Mouse (Mus musculus) layer of hippocampus, adult 18-20 months (tissue): ENCODE measurements around the gene Rasl2-9. TPM values are rescaled to one million over a fixed set of nuclear protein-coding genes. Genes with fewer than 3 reads are reported as not detected.
"Not testable (repeated sequence)": the region's sequence is repeated elsewhere in the genome, so short reads cannot be mapped to it uniquely, and the experiment has no call there.

Experiments
- DNase-seq, 2 experiments: peaks; one replicate each; pipeline ENCODE4 v3.0.0; 2022; ENCODE audit warnings: low spot score in 2 of 2
- microRNA-seq, 2 experiments: library from miRNA; unstranded; fragments of <30 nt; microRNA quantifications; one replicate each; pipeline ENCODE4 v1.2.0; 2021
- total RNA-seq, 2 experiments: library from RNA; stranded (reverse); gene quantifications; 2 replicates each; pipeline ENCODE4 v1.2.3; 2021

Rasl2-9 gene
- total RNA-seq, 2 experiments from 2014 or later = not detected

- peak in 1 of 2 experiments; percentile 50 for DNase-seq
Observed at GRCm38 (mm10) chr7:5081241-5081640, 44.5 kb downstream of the Rasl2-9 start.

- no peak for DNase-seq
Observed at GRCm38 (mm10) chr7:5080815-5081214, 44.9 kb downstream of the Rasl2-9 start.

- peak; percentile 97 for DNase-seq
Observed at GRCm38 (mm10) chr7:5080010-5080751, 45.6 kb downstream of the Rasl2-9 start, which contains the start of gene Epn1. Epn1 (plus strand) TSS chr7:5080235.

GRCm38 (mm10) chr7:5079365-5080009 lies 46.3 kb downstream of the Rasl2-9 start:
- DNase-seq = not testable (repeated sequence)

GRCm38 (mm10) chr7:5076931-5077330 lies 48.8 kb downstream of the Rasl2-9 start:
- no peak for DNase-seq

- DNase-seq = no peak
Observed at GRCm38 (mm10) chr7:5074984-5075383, 50.8 kb downstream of the Rasl2-9 start.

Small RNA genes within 50 kb of the gene (microRNA-seq; reads per million reads assigned to microRNA genes)
- gene Gm26217 = 0 reads per million in 2 experiments

Other genes starting within 250 kb of the Rasl2-9 start
- 10 to 100 TPM; 14.9 to 15.9 TPM for gene Isoc2a, start 248.8 kb downstream of the Rasl2-9 start, total RNA-seq
- under 1 TPM in 1 of 2 experiments, not detected in 1; 0.25 TPM for gene Gm36210, start 219.4 kb downstream of the Rasl2-9 start, total RNA-seq
- 10 to 100 TPM; 13.9 to 15.1 TPM for gene Zfp628, start 210.7 kb downstream of the Rasl2-9 start, total RNA-seq
- 100 to 1,000 TPM; 114 to 119 TPM for gene Nat14, start 203.9 kb downstream of the Rasl2-9 start, total RNA-seq
- 1 to 10 TPM; 1.8 to 2.6 TPM for gene Ssc5d, start 200.2 kb downstream of the Rasl2-9 start, total RNA-seq
- under 1 TPM; 0.17 to 0.38 TPM for gene Sbk2, start 161.5 kb downstream of the Rasl2-9 start, total RNA-seq
- gene Sbk3, start 154.8 kb downstream of the Rasl2-9 start, total RNA-seq = 1 to 10 TPM in 1 of 2 experiments, under 1 TPM in 1; 0.62 to 1.0 TPM
- gene Zfp579, start 129.8 kb downstream of the Rasl2-9 start, total RNA-seq = 10 to 100 TPM; 27.2 to 34.9 TPM
- 1 to 10 TPM; 8.4 TPM for gene Zfp524, start 111.5 kb downstream of the Rasl2-9 start, total RNA-seq
- gene Fiz1, start 111.3 kb downstream of the Rasl2-9 start, total RNA-seq = 10 to 100 TPM; 20.8 to 24.5 TPM
- not detected for gene Gm44973, start 110.5 kb downstream of the Rasl2-9 start, total RNA-seq
- 10 to 100 TPM; 35.9 TPM for gene Zfp865, start 105.6 kb downstream of the Rasl2-9 start, total RNA-seq
- 10 to 100 TPM; 60.6 to 68.5 TPM for gene Ccdc106, start 105.4 kb downstream of the Rasl2-9 start, total RNA-seq
- under 1 TPM in 1 of 2 experiments, not detected in 1; 0.45 TPM for gene 4632433K11Rik, start 91.8 kb downstream of the Rasl2-9 start, total RNA-seq
- 1 to 10 TPM; 4.3 to 5.1 TPM for gene Zfp784, start 87.5 kb downstream of the Rasl2-9 start, total RNA-seq
- 10 to 100 TPM; 28.7 to 31.7 TPM for gene Zfp580, start 74.4 kb downstream of the Rasl2-9 start, total RNA-seq
- gene U2af2, start 63.8 kb downstream of the Rasl2-9 start, total RNA-seq = 100 to 1,000 TPM; 181 TPM
- 100 to 1,000 TPM; 558 to 565 TPM for gene Epn1, start 45.7 kb downstream of the Rasl2-9 start, total RNA-seq
- not detected for gene Rfpl4, start 9.0 kb downstream of the Rasl2-9 start, total RNA-seq
- gene Vmn1r55, start 23.7 kb upstream of the Rasl2-9 start, total RNA-seq = not detected
- gene Vmn1r56, start 70.8 kb upstream of the Rasl2-9 start, total RNA-seq = not detected
- not detected for gene Vmn1r57, start 92.5 kb upstream of the Rasl2-9 start, total RNA-seq
- not detected for gene Gm5065, start 224.6 kb upstream of the Rasl2-9 start, total RNA-seq
- gene Nlrp2, start 225.1 kb upstream of the Rasl2-9 start, total RNA-seq = not detected